Mouse (Mus musculus) left cerebral cortex, postnatal 25 days (tissue): ENCODE data around the gene Rfx7. TPM values are rescaled to one million over a fixed set of nuclear protein-coding genes. Genes with fewer than 3 reads are reported as not detected.
"Not testable (repeated sequence)": the region's sequence is repeated elsewhere in the genome, so short reads cannot be mapped to it uniquely, and the experiment has no call there.

ENCODE experiments used
- DNase-seq, 2 experiments: peaks; one replicate each; pipeline ENCODE4 v3.0.0; 2022; ENCODE audit warnings: low spot score in 2 of 2, mixed read lengths in 1 of 2
- intact Hi-C: fragments of 180-260 bp; cut with DNase I; formaldehyde crosslinking; loops from one replicate; pipeline ENCODE4 v1.15.1; 2025
- total RNA-seq, 2 experiments: library from RNA; stranded (reverse); gene quantifications; 2 replicates each; pipeline ENCODE4 v1.2.3; 2021

Rfx7 gene
- total RNA-seq, 2 experiments from 2014 or later = 27.7 to 30.3 TPM

DNA sequence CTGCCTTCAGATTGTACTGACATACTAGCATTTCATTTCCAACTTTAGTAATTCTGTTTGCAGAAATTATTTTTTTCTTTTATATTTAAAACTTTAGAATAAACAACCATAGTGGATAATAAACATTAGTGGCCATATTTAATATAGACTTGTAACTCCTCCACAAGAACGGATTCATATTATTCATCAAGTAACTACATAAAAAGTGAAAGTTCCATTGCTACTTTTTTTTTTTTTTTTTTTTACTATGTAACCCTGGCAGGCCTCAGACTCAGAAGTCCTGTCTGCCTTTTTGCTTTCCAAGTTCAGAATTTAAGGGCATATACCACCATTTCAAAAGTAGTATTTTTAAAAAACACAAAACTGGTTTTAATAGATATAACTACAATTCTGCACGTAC, 2.9 kb downstream of the Rfx7 start:
- DNase-seq = no peak
- intact Hi-C loops = loop anchor here (5.0 kb wide), 1 partner anchor 127 kb away; the partner anchor contains the start of gene Nedd4

DNA sequence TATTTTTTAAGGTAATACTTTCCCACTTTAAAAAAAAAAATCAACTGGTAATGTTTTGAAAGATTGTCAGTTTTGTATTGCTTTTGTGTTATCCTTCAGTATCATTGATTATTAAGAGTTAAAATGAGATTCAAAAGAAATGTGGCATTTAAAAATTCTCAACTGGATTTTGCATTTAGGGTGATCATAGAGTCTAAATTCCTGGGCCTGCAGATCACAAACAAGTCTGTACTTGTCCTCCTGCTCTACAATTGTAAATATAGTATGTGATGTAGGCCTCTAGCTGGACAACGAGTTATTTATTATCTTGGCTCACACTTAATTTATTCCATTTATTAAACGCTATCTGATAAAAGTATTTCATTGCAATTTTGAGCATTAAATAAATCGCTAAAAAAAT, 3.4 kb downstream of the Rfx7 start:
- intact Hi-C loops = no loop called here

DNA sequence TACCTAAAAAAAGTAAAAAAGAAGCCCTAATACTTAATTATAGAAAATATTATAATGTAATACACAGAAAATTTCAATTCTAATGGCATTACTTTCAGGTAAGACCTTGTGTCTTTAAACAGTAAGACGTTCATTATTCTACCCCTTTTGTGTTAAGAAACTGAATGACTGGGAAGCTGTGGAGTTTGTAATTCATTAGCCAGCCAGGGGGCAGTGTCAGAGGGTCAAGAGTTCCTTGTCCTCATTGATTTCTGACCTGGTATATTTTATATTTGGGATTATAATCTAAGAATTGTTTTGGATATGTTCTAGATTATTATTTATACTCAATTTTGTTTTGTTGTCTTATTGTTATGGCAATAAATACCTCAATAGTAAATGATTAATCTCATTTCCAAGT, 5.0 kb downstream of the Rfx7 start:
- no peak for DNase-seq
- intact Hi-C loops = no loop called here

More for the DNA sequence above, 3.4 kb downstream of the Rfx7 start:
- no peak for DNase-seq

DNA sequence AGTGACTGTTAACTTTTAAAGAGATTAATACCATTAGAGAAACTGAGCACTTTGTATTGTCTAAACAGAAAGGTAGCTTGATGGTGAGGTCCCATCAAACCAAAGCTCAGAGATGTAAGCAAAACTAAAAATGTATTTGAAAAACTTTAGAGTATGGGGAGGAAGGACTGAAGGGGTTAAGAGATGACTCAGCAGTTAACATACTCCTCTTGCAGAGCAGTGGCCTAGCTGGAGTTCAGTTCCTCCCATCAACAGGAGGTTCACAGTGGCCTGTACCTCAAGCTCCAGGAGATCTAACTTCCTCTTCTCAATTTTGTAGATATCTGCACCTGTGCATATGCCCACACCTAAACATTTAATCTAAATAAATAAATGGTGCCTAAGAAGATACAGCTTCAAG, 11.6 kb downstream of the Rfx7 start:
- no peak for DNase-seq

DNA sequence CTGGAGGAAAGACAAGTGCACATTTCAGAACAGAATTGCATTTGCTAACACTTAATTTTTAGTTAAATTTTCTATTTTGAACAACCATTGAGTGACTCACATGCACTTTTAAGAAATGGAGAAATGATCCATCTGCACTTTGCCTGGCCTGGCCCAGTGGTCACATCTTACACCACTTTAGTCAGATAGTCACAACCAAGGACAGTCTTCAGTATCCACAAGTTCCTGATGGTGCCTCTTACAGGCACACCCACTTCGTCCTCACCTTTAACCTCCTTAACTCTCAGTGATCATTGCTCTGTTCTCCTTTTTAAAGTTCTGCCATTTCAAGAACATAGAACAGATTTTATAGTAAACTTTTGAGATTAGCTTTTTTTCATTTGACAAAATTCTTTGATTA, 26.7 kb downstream of the Rfx7 start:
- intact Hi-C loops = no loop called here
- no peak for DNase-seq

More for the DNA sequence above, 11.6 kb downstream of the Rfx7 start:
- intact Hi-C loops = no loop called here

DNA sequence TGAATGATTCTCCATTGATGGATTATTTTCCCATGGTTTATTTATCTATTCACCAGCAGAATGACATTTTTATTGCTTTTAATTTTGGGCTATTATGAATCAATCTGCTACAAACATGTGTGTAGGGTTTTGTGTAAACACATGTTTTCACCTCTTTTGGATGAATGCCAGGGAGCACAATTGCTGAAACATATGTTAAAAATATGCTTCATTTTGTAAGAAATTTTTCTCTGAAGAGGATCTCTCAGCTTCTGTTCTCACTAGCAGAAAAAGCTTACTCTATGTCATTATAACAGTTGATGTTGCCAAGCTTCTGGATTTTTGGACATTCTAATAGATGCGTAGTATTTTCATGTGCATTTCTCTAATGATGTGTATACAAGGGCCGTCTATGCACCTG, 28.3 kb downstream of the Rfx7 start:
- DNase-seq = no peak

DNA sequence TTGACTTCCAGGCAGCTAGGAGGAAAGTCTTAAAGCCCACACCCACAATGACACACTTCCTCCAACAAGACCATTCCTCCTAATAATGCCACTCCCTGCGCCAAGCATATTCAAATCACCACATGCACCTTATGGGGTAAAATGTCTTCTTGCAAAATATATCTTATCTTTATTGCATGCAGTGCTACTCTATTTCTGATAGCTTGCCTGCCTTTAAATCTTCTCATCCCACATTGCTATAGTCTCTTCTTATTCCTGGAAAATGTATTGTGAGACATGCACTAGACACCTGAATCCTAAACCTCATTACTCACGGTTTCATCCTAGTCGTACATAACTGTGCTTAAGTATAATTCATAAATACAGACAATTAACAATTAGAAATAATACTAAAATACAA, 31.2 kb downstream of the Rfx7 start:
- DNase-seq = no peak
- intact Hi-C loops = no loop called here

More for the DNA sequence above, 28.3 kb downstream of the Rfx7 start:
- intact Hi-C loops = no loop called here

DNA sequence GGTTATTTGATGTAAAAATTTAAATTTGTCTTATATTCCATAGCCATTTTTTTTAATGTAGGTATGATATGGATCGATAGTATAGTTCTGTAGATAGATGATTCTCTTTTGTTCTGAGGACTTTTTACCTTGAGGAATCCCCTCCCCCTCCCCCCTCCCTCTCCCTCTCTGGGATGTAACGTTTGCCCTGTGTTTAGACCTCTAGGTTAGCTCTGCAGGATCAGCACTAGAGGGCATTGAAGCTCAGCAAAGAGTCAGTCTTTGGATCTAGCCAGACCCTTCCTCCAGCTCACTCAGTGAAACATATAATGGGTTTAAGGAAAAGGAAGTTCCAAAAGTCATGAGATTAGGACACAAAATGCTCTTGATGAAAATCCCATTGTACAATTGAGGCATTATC, 35.1 kb downstream of the Rfx7 start:
- intact Hi-C loops = no loop called here
- DNase-seq = no peak

DNA sequence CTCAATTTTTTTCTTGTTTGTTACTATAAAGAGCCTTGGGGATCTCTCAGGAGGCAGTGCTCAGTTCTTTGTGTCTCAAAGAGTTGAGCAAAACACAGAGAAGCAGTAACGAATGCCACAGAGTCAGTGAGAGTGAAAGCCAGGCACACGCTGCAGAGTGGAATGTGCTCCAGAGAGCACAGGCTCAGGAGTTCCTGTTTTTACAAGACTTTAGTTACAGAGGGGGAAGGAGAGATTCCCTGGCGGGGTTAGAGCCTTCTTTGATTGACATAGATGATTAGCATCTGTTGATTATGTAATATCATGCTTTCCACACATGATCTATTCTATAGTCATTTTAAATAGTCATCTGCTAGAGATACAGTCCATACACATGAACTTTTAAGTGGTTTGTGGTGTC, 48.2 kb downstream of the Rfx7 start:
- DNase-seq = no peak
- intact Hi-C loops = no loop called here

DNA sequence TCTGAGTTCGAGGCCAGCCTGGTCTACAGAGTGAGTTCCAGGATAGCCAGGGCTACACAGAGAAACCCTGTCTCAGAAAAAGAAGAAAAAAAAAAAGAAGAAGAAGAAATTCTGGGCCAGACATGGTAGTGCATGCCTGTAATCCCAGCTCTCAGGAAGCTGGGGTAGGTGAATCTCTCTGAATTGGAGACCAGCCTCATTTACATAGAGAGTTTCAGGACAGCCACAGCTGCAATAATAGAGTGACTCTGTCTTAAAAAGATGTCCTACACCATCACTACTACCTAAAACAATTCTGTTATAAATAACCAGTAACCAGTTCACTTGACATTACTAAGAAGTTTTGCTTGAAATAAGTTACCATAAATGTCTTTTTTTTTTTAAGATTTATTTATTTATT, 58.8 kb downstream of the Rfx7 start:
- intact Hi-C loops = no loop called here
- DNase-seq = no peak

DNA sequence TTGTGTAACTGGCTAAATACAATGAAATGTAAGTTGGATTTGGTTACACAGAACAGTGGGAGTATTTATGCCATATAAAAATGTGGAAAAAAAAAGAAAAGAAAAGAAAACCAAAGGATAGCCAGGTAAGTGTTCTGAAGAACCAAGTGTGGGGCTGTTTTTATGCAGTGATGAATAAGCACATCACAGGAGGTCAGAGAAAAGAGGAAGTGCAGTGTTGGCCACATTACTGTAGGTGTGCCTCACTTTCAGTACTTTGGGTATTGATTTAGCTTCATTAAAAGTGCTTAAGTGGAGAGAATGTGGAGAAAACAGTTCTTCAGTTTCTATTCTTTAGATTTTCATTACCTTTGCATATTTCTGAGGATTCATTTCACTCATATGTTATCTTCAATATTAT, 60.0 kb downstream of the Rfx7 start:
- DNase-seq = no peak

DNA sequence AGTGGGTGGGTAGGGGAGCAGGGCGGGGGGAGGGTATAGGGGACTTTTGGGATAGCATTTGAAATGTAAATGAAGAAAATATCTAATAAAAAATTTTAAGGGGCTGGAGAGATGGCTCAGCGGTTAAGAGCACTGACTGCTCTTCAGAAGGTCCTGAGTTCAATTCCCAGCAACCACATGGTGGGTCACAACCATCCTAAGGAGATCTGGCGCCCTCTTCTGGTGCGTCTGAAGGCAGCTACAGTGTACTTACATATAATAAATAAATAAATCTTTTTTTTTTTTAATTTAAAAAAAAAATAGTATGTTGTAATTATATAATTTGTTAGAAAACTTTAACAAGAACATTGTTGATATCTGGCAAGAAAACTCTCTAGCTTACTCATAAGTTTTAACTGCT, 62.6 kb downstream of the Rfx7 start:
- intact Hi-C loops, DNase-seq: not testable (repeated sequence)

More for the DNA sequence above, 60.0 kb downstream of the Rfx7 start:
- intact Hi-C loops = no loop called here

DNA sequence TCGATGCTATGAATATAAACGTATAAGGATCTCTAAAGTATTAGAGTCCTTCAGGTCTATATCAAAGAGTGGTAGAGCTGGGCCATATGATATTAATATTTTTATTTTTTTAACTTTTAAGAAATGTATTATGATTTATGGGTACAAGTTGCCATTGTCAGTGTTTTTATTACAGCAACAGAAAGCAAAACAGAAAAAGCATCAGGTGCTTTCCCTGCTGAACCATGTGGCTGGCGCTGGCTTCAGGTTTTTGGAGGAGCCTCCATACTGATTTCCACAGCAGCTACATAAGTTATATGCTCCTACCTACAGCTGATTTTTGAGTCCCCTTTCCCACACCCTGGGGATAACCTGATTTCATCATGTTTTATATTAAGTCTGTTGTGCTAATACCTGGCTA, 68.1 kb downstream of the Rfx7 start:
- intact Hi-C loops = no loop called here

DNA sequence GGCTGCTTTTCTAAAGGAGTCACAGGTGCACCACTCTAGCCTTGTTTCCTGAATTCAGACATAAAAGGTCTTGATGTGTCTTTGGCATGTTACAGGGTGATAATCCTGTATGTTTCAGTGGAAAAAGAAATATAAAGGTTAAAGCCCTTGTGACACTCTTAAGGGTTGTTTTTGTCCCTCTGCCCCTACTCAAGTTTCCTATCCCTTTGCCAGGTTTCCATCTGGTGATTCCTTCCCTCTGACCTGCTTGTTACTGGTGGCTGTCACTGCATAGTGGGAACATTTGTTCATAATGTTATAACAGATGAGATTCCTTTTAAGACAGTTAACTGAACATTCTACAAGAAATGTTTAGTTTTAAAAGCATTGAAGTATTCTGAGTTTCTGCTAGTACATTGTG, 77.7 kb downstream of the Rfx7 start:
- DNase-seq = no peak
- intact Hi-C loops = loop anchor here (10.0 kb wide), 1 partner anchor 65 kb away; no protein-coding TSS in a partner anchor

More for the DNA sequence above, 68.1 kb downstream of the Rfx7 start:
- no peak for DNase-seq

DNA sequence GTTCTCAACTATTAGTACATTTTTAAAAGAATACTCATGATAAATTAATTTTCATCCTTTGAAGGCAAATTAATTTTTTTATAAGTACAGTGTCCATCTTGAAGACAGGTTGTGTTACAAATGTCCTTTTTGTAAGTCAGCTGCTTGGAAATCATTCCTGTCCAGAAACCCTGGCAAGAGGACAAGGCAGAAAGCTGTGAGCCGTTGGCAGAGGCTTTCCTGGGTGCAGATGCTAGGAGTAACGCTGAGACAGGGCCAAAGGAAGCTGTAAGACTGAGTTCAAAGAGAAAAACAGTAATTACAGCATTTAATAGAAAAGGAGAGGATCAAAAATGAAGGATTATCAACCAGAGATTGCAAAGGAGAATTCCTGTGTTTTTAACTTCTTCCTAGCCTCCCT, 81.8 kb downstream of the Rfx7 start:
- intact Hi-C loops = loop anchor here (10.0 kb wide), 1 partner anchor 61 kb away; no protein-coding TSS in a partner anchor
- DNase-seq = peak in 1 of 2 experiments; percentile 19

DNA sequence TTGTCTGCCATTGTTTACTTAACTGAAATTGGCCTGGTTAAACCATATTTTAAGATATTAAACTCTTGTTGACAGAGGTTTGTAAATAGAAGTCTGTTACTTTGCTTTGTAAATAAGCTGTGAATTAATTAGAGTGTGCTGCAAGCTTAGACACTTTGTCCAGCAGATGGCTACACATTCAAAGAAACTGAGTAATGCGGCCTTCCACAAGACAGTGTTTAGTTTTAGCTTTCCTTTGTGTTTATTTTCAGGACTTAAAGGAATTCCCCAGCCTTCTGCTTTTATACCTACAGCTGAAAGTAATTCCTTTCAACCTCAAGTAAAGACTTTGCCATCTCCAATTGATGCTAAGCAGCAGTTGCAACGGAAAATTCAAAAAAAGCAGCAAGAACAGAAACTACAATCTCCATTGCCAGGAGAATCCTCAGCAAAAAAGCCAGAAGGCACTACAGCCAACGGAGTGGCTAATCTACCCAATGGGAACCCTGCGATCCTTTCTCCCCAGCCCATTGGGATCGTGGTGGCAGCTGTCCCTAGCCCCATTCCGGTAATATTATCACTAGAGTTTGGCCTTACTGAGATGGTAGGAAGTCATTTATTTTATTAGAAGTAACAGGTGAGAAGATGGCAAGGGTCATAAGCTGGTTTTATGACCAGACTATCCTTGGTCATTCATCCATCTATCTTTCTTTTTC, 82.9 kb downstream of the Rfx7 start:
- DNase-seq = peak in 1 of 2 experiments; percentile 18
- intact Hi-C loops = loop anchor here (10.0 kb wide), 1 partner anchor 60 kb away; no protein-coding TSS in a partner anchor

DNA sequence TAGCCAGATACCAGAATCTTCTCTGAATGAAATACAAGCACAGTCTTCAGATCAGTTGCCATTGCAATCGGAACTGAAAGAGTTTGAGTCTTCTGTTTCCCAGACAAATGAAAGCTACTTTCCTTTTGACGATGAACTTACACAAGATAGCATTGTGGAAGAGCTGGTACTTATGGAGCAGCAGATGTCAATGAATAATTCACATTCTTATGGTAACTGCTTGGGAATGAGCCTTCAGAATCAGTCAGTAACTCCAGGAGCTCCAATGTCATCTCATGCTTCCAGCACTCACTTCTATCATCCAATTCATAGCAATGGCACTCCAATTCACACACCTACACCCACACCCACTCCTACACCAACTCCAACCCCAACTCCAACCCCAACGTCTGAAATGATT, 86.0 kb downstream of the Rfx7 start:
- intact Hi-C loops = loop anchor here (10.0 kb wide), 1 partner anchor 57 kb away; no protein-coding TSS in a partner anchor
- peak in 1 of 2 experiments; percentile 11 for DNase-seq

DNA sequence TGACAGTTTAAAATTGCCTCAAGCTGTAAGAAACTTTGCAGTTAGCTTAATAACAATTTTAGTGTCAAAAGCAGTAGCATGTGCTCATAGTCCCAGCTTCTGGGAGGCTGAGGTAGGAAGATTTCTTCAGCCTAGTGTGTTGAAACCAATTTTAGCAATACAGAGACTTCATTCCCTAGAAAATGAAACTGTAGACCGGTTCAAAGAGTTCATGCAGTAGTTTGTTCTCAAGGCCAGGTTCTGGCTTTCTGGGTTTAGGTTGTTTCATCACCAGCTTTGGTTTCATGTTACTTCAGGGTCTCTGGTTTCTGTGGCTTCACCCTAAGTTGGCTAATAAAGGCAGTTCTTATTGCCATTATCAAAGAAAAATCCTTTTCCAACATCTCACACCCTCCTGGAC, 91.6 kb downstream of the Rfx7 start:
- intact Hi-C loops = no loop called here
- DNase-seq = no peak

DNA sequence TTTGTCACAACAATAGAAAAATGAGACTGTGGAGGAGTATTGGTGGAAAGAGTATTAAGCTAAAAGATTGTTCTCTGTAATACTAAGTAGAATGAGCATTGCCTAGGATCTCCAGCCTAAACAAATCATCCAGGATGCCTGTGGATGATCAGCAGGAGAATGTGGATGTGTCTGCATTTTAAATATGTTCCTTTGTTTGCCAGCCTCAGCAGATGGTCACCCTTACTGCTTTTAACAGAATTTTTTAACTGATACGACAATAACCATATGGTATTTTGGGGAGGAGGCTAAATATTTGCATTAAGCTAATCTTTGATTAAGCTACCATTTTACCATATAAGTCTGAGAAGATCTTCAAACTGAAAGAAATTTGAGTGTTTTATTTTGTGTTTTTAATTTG, 95.6 kb downstream of the Rfx7 start:
- DNase-seq = no peak
- intact Hi-C loops = no loop called here

DNA sequence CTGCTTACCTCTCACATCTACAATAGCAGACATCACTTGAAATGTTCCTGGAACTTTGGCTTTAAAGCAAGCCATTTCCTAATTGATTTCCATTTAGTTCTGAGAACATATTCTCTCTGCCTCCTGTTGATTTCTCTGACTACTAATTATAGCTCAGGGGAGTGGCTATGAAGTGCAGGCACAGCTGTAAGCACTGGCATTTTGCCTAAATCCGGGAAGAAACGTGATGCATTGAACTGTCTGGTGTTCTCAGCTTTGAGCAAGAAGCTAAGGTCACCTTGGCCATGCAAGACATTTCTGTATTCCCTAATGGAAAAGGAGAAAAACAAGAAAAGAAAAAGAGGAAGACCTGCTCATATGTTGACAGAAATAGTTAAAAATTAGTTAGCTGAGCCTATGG, 96.6 kb downstream of the Rfx7 start:
- intact Hi-C loops = no loop called here
- DNase-seq = peak; percentile 33 to 48

DNA sequence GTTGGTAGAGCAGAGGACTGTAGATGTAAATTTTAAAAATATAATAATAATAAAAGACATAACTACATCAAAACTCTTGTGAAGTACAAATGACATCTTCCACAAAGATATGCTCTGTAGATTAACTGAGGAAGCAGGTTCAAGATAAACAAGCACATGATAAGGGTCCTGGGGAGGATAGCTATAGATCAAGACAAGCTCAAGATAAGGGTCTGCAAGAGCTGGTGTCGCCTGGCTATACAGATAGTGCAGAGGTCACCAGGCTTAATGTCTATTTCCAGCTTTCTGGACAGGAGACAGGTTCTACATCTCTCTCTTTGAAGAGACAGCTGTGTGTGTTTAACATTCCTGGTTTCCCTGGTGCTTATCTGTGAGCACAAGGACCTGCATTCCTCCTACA, 100.2 kb downstream of the Rfx7 start:
- intact Hi-C loops = no loop called here
- no peak for DNase-seq
